Mouse (Mus musculus): Measurements from ENCODE around the gene Polh.

Polh gene

GRCm38 (mm10) chr17:46202421-46203071 is at the start of gene Polh, which contains the start of gene Xpo5:
Gene Polh (minus strand): TSS chr17:46202645.
Gene Xpo5 (plus strand): TSS chr17:46202782.
- DNase-seq (ENCODE audit: low spot score in 2 of 2): peak; percentile 92 to 96

DNA sequence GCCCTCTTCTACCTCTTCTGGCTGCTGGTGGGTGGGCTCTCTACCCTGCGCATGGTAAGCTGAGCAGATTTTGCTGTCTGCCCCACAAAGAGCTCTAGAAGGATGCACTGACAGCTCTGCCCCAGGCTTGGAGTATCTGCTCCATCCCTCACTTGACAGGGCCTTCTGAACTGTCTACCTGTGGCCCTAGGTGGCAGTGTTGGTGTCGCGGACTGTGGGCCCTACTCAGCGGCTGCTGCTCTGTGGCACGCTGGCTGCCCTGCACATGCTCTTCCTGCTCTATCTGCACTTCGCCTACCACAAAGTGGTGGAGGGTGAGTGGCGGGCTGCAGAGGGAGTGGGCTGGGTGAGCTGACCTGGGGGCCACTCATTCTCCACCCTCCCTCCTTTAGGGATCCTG is 48.7 kb upstream of the Polh start:
- DNase-seq (ENCODE audit: low spot score in 2 of 2): no peak

GRCm38 (mm10) chr17:46248189-46248522 is 45.7 kb upstream of the Polh start:
- DNase-seq (ENCODE audit: low spot score in 2 of 2): no peak

DNA sequence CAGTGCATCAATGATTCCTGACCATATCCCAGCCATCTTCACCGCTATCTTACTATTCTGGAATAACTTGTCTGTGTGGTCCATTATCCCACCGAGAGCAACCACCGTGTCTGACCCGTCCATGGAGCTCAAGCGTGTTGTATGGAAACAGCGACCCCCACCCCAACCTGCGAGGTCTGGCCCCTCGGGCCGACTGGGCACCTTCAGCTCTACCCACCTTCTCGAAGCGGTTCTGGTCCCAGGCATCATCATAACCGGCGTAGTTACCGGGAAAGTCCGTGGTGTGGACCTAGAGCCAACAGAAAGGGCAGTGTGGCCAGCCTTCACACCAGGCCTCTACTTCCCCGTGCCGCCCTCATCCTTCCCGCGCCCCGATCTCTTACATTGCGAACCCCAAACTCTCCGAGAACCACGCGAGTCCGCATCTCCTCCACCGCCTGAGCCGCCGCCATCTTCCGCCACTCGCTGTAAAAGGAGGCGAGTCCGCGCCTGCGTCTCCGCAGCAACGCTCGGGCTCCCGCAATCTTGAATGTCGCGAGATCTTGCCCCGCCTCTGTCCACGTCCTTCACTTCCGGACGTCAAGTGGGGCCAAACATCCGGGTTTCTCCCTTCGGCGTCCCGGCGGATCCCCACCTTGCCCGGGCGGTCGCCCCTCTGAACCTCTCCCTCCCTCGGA is 45.2 kb upstream of the Polh start, which contains the start of the genes Polr1c and Yipf3:
Gene Polr1c (minus strand): TSS at position 543 of the 677 bp plus-strand sequence.
Gene Yipf3 (plus strand): TSS at position 569 of the 677 bp plus-strand sequence.
- DNase-seq (ENCODE audit: low spot score in 2 of 2): peak; percentile 90 to 96

- DNase-seq (ENCODE audit: low spot score in 2 of 2): no peak
Measured at GRCm38 (mm10) chr17:46244579-46244978, 42.1 kb upstream of the Polh start.

DNA sequence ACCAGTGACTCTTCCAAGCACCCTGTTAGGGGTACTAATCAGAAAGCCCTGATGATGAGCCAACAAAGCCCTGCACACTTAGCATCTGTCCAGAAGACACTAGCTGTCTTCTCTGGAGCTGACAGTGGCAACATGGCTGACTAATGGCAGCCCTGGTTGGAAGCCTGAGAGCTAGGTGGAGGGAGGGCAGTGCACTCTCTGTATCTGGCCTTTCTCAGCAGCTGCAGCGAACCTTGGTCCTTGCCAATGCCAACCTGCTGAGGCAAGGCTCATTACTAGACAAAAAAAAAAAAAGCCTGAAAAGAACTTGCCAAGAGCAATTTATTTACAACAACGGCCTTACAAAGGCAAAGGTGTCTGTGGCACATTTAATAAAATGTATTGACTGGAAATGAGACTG is 41.2 kb upstream of the Polh start:
- DNase-seq (ENCODE audit: low spot score in 2 of 2): no peak

- no peak for DNase-seq (ENCODE audit: low spot score in 2 of 2)
Measured at GRCm38 (mm10) chr17:46242993-46243392, 40.5 kb upstream of the Polh start.

GRCm38 (mm10) chr17:46242274-46242673 is 39.8 kb upstream of the Polh start:
- no peak for DNase-seq (ENCODE audit: low spot score in 2 of 2)

GRCm38 (mm10) chr17:46241471-46241870 is 39.0 kb upstream of the Polh start:
- no peak for DNase-seq (ENCODE audit: low spot score in 2 of 2)

- DNase-seq (ENCODE audit: low spot score in 2 of 2): no peak
Measured at GRCm38 (mm10) chr17:46239516-46240114, 37.2 kb upstream of the Polh start.

DNA sequence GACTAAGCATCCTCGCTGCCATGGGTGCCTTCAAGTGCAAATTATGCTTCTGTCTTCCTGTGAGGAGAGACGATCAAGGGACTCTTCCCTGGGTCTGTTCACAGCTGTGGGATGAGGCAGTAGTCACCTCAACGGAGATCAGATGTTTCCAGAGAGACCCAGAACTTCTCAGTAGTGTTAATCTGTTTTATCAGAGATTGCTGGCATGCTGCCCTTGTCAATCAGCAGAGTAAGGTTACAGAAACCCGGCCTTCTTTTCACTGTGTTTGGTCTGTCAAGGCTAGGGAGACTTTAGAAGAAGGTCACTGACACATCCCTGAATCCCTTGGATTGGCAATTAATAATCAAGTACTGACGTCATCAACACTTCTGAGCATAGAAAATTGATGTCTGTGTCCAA is 35.0 kb upstream of the Polh start:
- no peak for DNase-seq (ENCODE audit: low spot score in 2 of 2)

GRCm38 (mm10) chr17:46237079-46237478 is 34.6 kb upstream of the Polh start:
- no peak for DNase-seq (ENCODE audit: low spot score in 2 of 2)

- DNase-seq (ENCODE audit: low spot score in 2 of 2): no peak
Measured at GRCm38 (mm10) chr17:46236067-46236466, 33.6 kb upstream of the Polh start.

DNA sequence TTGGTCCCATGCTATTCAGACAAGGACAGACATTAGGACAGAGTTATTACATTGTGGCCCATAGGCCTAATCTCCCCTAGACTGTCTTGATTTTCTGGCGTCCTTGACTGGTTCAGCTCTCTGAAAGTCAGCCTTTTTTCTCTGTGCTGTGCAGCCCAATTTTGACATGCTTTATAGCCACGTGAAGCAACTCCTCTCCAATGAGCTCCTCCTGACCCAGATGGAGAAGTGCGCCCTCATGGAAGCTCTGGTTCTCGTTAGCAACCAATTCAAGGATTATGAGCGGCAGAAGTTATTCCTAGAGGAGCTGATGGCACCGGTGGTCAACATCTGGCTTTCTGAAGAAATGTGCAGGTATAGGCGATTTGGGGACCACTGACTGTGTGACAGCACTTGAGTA is 25.1 kb upstream of the Polh start:
- no peak for DNase-seq (ENCODE audit: low spot score in 2 of 2)

DNA sequence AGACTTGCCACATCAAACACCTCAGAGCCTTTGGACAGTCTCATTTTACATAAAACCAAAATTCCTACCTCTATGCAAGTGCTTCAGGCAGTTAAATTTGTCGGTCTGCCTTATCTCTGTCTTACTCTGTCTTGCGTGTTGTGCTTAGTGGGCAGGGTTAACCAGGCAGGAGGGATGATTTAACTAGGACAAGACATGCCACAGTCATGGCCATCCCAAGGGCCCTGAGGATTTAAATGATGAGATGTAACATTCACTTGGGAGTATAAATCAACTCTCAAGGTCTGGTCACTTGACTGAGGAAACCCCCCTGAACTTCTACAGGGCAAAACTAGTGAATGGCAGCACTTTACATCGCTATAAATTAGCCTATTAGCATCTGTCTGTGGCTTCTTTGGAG is 19.2 kb upstream of the Polh start:
- no peak for DNase-seq (ENCODE audit: low spot score in 2 of 2)

- DNase-seq (ENCODE audit: low spot score in 2 of 2): no peak
Measured at GRCm38 (mm10) chr17:46210550-46210949, 8.1 kb upstream of the Polh start.

DNA sequence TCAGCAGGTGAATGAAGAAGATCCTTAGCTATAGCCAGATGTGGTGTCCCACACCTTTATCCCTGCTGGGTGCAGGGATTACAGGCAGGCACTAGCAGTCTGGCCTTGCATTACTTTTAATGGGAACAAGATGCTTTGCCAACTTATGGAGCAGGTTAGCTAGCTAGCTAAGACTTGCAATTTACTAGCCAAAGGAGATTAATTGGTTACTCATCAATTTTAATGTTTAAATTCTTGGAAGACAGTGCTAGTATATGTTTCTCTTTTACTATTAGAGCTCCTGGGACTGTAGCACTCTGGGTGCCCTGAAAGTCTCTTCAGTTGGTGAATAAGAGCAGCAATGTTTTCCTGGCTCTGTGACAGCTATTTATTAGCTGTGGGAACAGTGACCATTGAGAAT is 4.2 kb upstream of the Polh start:
- no peak for DNase-seq (ENCODE audit: low spot score in 2 of 2)

- no peak for DNase-seq (ENCODE audit: low spot score in 2 of 2)
Measured at GRCm38 (mm10) chr17:46203078-46203477, 633 bp upstream of the Polh start.

GRCm38 (mm10) chr17:46201151-46201550 is 1.3 kb downstream of the Polh start:
- DNase-seq (ENCODE audit: low spot score in 2 of 2): peak in 1 of 2 experiments; percentile 44

DNA sequence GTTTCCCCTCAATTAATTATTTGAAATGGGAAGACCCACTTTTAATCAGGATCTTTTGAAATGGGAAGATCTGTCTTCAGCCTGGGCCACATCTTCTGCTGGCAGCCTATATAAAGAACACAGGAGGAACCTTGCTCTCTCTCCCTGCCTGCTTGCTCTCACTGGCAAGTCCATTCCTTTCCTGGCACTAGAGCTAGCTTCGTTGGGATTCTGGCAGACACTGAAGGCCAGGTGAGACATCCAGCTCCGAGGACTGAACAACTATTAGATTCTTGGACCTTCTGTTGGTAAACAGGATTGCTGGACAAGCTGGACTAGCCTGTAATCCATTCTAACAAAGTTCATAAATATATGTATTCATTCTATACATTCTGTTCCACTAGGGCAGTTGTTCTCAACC is 13.6 kb downstream of the Polh start:
- DNase-seq (ENCODE audit: low spot score in 2 of 2): no peak

DNA sequence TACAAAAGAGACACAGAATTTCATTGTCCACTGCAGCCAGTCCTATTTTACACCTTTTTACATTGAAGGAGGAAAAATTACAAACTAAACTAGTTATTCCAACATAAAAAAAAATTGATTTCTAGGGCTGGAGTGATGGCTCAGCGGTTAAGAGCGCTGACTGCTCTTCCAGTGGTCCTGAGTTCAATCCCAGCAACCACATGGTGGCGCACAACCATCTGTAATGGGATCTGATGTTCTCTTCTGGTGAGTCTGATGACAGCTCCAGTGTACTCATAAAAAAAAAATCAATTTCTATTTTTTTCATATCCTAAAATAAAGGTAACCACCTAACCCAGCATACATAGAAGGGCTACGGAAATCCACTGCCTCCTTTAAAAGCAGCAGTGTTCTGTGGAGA is 20.2 kb downstream of the Polh start:
- no peak for DNase-seq (ENCODE audit: low spot score in 2 of 2)

- DNase-seq (ENCODE audit: low spot score in 2 of 2): peak in 1 of 2 experiments; percentile 60
Measured at GRCm38 (mm10) chr17:46170538-46170937, 31.9 kb downstream of the Polh start.

DNA sequence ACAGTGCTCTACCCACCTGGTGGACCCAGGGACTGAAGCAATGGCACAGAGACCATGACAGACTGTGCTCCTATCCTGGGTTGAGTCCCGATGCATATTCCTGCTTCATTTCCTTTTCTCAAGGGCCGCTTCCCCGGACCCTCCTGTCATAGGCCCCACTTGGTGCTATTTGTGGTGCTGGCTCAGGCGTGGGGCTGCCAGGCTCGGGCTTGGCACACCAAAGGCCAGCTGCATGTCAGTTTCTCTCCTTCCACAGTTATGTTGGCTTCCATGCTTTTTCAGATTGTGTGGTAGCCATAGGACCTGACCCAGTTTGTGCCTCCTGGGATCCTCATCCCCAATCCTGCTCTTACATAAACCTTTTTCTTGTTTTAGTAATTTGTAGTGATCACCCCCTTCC is 33.7 kb downstream of the Polh start:
- no peak for DNase-seq (ENCODE audit: low spot score in 2 of 2)
